Mouse (Mus musculus): ENCODE results near the gene Gda. TPM values are rescaled to one million over a fixed set of nuclear protein-coding genes. Genes with fewer than 3 reads are reported as not detected.

The Gda gene
- polyA plus RNA-seq, 1 experiment from 2014 or later = 0.05 TPM

DNA sequence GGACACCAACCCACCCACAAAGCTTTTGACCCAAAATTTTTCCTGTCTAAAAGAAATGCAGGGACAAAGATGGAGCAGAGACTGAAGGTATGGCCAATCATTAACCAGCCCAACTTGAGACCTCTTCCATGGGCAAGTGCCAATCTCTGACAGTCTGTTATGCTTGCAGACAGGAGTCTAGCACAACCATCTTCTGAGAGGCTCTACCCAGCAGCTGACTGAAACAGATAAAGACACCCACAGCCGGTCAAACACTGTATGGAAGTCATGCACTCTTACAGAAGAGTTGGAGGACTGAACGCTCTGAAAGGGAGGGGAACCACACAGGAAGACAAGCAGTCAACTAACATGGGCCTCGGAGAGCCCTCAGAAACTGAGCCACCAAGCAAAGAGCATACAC is 36.7 kb downstream of the Gda start:
- Histone ChIP-seq H3K4me2 (ENCODE audit: low read length) (no peak overlapping the region), H3K27ac (no peak overlapping the region), H3K4me3 (replicated peaks; ENCODE audit: low read depth, low read length) (no peak overlapping the region), H3K9ac (ENCODE audit: low read depth, low read length) (no peak overlapping the region), H3K27me3 (ENCODE audit: insufficient read depth, low read length) (no peaks in the 10 kb centered on the region), H3K4me1 (replicated peaks; ENCODE audit: insufficient read depth, low read length) (no peaks in the 10 kb centered on the region), H3K9me3 (replicated peaks; ENCODE audit: low read length) (no peaks in the 10 kb centered on the region), H3K36me3 (ENCODE audit: insufficient read depth, low read length) (no peaks in the 10 kb centered on the region)
- ATAC-seq (replicated peaks; ENCODE audit: low FRiP score, low read depth) (no peak), DNase-seq (ENCODE audit: low spot score) (no peak)
- TF ChIP-seq CTCF (IDR thresholded peaks at IDR 0.05; ENCODE audit: low read depth) = no peak
- 93% methylated on average over 3 of the region's 3 CpGs for WGBS

DNA sequence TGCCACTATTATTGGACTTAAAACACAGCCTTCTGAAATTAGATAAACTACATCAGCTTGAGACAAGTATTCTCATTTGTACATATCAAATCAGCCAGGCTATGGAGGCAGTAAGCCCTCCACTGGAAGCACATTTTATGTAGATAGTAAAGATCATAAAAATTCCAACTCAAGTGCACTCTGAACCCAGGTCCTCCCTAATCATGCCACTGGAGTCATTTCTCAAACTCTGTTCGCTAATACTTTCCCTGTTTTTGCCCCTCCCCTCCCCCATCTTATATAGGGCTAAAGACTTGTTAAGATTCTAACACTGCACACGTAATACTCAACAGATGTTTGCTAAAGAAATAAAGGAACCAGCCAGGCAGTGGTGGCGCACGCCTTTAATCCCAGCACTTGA is 39.9 kb downstream of the Gda start:
- no peaks in the 10 kb centered on the region for H3K36me3 ChIP-seq (ENCODE audit: insufficient read depth, low read length)
- WGBS = 85% methylated on average over 4 of the region's 4 CpGs
- DNase-seq (ENCODE audit: low spot score) = no peak
- no peak overlapping the region for H3K4me3 ChIP-seq (replicated peaks; ENCODE audit: low read depth, low read length)
- no peak overlapping the region for H3K4me2 ChIP-seq (ENCODE audit: low read length)
- no peak for ATAC-seq (replicated peaks; ENCODE audit: low FRiP score, low read depth)
- no peaks in the 10 kb centered on the region for H3K9me3 ChIP-seq (replicated peaks; ENCODE audit: low read length)
- H3K4me1 ChIP-seq (replicated peaks; ENCODE audit: insufficient read depth, low read length) = no peaks in the 10 kb centered on the region
- H3K27ac ChIP-seq = no peak overlapping the region
- TF ChIP-seq CTCF (IDR thresholded peaks at IDR 0.05; ENCODE audit: low read depth) = no peak
- no peak overlapping the region for H3K9ac ChIP-seq (ENCODE audit: low read depth, low read length)
- H3K27me3 ChIP-seq (ENCODE audit: insufficient read depth, low read length) = no peaks in the 10 kb centered on the region

DNA sequence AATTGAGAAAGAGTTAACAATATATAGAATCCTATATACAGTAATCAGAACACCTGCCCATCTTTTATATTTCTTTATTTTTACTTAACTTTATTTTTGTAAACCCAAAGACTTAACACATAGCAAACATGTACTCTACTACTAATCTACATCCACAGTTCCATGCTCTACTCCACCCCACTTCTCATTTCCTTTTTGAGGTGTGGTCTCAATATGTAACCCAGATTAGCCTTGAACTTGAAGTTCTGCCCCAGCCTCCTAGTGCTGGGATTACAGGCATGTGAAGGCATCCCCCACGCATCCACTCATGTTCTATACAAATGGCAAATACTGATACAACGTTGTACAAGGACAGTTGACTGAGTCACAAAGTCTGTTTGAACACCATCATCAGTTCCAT is 40.4 kb downstream of the Gda start:
- no peak for TF ChIP-seq CTCF (IDR thresholded peaks at IDR 0.05; ENCODE audit: low read depth)
- 88% methylated on average over 2 of the region's 2 CpGs for WGBS
- Histone ChIP-seq H3K27me3 (ENCODE audit: insufficient read depth, low read length) (no peaks in the 10 kb centered on the region), H3K27ac (no peak overlapping the region), H3K4me3 (replicated peaks; ENCODE audit: low read depth, low read length) (no peak overlapping the region), H3K4me1 (replicated peaks; ENCODE audit: insufficient read depth, low read length) (no peaks in the 10 kb centered on the region), H3K9me3 (replicated peaks; ENCODE audit: low read length) (no peaks in the 10 kb centered on the region), H3K9ac (ENCODE audit: low read depth, low read length) (no peak overlapping the region), H3K4me2 (ENCODE audit: low read length) (no peak overlapping the region), H3K36me3 (ENCODE audit: insufficient read depth, low read length) (no peaks in the 10 kb centered on the region)
- no peak for ATAC-seq (replicated peaks; ENCODE audit: low FRiP score, low read depth)
- DNase-seq (ENCODE audit: low spot score) = no peak

DNA sequence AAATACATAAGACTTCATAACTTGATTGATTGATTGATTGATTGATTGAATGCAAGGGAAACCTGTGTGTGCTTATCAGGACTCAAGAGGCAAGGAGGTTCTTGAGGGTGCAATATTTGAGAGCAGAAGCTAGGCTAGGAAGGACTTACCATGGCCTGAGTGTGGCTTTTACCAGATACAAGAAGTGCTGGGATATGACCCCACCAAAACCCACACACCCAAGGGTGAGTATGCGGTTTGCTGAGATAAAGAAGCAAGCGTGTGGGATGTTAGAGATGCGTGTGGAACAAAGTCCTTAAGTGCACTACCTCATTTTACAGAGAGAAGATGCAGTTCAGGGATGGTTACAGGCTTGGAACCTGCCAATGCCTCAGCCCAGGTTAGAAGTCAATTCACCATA is 41.0 kb downstream of the Gda start:
- Histone ChIP-seq H3K4me2 (ENCODE audit: low read length) (no peak overlapping the region), H3K4me3 (replicated peaks; ENCODE audit: low read depth, low read length) (no peak overlapping the region), H3K36me3 (ENCODE audit: insufficient read depth, low read length) (no peaks in the 10 kb centered on the region), H3K27ac (no peak overlapping the region), H3K9me3 (replicated peaks; ENCODE audit: low read length) (no peaks in the 10 kb centered on the region), H3K27me3 (ENCODE audit: insufficient read depth, low read length) (no peaks in the 10 kb centered on the region), H3K4me1 (replicated peaks; ENCODE audit: insufficient read depth, low read length) (no peaks in the 10 kb centered on the region), H3K9ac (ENCODE audit: low read depth, low read length) (no peak overlapping the region)
- no peak for ATAC-seq (replicated peaks; ENCODE audit: low FRiP score, low read depth)
- TF ChIP-seq CTCF (IDR thresholded peaks at IDR 0.05; ENCODE audit: low read depth) = no peak
- WGBS = 82% methylated on average over 3 of the region's 3 CpGs
- DNase-seq (ENCODE audit: low spot score) = no peak

DNA sequence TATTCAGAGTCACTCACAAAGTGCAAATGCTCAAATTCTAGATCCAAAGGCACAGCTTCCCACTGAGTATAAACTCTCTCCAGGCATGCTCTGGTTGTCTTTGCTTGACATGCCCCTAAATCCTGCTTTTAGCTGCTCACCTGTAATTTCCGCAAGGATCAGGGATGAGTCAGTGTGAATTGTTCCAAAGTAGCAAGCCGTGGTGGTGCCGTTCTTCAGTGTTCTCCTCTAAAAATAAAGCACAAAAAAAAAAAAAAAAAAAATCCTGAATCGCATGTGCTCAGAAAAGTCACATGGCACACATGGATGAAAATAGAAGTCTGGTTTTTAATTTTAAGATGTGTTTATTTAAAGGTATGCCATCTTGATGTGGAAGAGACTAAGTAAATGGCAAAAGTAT is 47.9 kb downstream of the Gda start:
- DNase-seq (ENCODE audit: low spot score) (no peak), ATAC-seq (replicated peaks; ENCODE audit: low FRiP score, low read depth) (no peak)
- 87% methylated on average over 4 of the region's 4 CpGs for WGBS
- no peaks in the 10 kb centered on the region for H3K27me3 ChIP-seq (ENCODE audit: insufficient read depth, low read length)
- no peak overlapping the region for H3K4me2 ChIP-seq (ENCODE audit: low read length)
- H3K27ac ChIP-seq = no peak overlapping the region
- H3K4me3 ChIP-seq (replicated peaks; ENCODE audit: low read depth, low read length) = no peak overlapping the region
- no peak overlapping the region for H3K9ac ChIP-seq (ENCODE audit: low read depth, low read length)
- no peak for TF ChIP-seq CTCF (IDR thresholded peaks at IDR 0.05; ENCODE audit: low read depth)
- no peaks in the 10 kb centered on the region for H3K9me3 ChIP-seq (replicated peaks; ENCODE audit: low read length)
- H3K4me1 ChIP-seq (replicated peaks; ENCODE audit: insufficient read depth, low read length) = no peaks in the 10 kb centered on the region
- no peaks in the 10 kb centered on the region for H3K36me3 ChIP-seq (ENCODE audit: insufficient read depth, low read length)

DNA sequence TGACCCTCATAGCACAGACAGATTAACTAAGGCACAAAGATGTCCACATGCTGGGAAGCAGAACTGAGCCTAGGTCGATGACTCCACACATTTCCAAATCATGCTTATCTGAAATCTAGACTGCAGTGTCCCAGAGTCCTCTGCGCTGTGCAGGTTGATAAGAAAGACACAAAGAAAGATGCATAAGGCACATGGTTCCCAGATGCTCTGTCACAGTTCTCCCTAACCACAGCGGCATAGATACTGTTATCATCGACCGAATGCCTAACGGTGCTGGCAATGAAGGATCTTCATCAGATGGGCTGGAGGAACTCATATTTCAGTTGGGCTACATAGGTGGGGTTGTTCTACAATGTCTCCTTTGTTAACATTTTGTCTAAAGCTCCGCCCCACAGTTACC is 49.5 kb downstream of the Gda start:
- no peak for TF ChIP-seq CTCF (IDR thresholded peaks at IDR 0.05; ENCODE audit: low read depth)
- H3K27me3 ChIP-seq (ENCODE audit: insufficient read depth, low read length) = no peaks in the 10 kb centered on the region
- DNase-seq (ENCODE audit: low spot score) = no peak
- H3K4me1 ChIP-seq (replicated peaks; ENCODE audit: insufficient read depth, low read length) = no peaks in the 10 kb centered on the region
- WGBS = 87% methylated on average over 7 of the region's 7 CpGs
- no peak overlapping the region for H3K4me2 ChIP-seq (ENCODE audit: low read length)
- H3K27ac ChIP-seq = no peak overlapping the region
- no peaks in the 10 kb centered on the region for H3K9me3 ChIP-seq (replicated peaks; ENCODE audit: low read length)
- ATAC-seq (replicated peaks; ENCODE audit: low FRiP score, low read depth) = no peak
- H3K36me3 ChIP-seq (ENCODE audit: insufficient read depth, low read length) = no peaks in the 10 kb centered on the region
- H3K4me3 ChIP-seq (replicated peaks; ENCODE audit: low read depth, low read length) = no peak overlapping the region
- no peak overlapping the region for H3K9ac ChIP-seq (ENCODE audit: low read depth, low read length)

DNA sequence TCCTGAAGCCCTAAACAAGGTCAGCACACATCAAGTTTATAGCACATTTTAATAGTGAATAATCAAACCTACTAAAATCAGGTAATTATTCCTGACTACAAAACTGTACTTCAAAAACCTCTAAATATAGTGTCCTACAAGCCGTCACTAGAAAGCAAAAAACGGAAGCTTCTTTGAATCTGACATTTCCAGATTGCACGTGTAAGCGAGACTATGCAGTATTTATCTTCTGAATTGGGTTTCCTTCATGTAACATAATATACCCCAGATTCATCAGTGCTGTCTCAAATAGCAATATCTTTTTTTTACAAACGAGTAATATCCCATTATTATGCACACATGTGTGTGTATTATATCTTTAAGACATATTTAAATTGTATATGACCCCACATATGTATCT is 54.8 kb downstream of the Gda start:
- Histone ChIP-seq H3K36me3 (ENCODE audit: insufficient read depth, low read length) (no peaks in the 10 kb centered on the region), H3K4me1 (replicated peaks; ENCODE audit: insufficient read depth, low read length) (no peaks in the 10 kb centered on the region), H3K9me3 (replicated peaks; ENCODE audit: low read length) (no peaks in the 10 kb centered on the region), H3K4me2 (ENCODE audit: low read length) (no peak overlapping the region), H3K9ac (ENCODE audit: low read depth, low read length) (no peak overlapping the region), H3K27me3 (ENCODE audit: insufficient read depth, low read length) (no peaks in the 10 kb centered on the region), H3K27ac (no peak overlapping the region), H3K4me3 (replicated peaks; ENCODE audit: low read depth, low read length) (no peak overlapping the region)
- no peak for ATAC-seq (replicated peaks; ENCODE audit: low FRiP score, low read depth)
- DNase-seq (ENCODE audit: low spot score) = no peak
- WGBS = 79% methylated on average over 5 of the region's 5 CpGs
- TF ChIP-seq CTCF (IDR thresholded peaks at IDR 0.05; ENCODE audit: low read depth) = no peak
